Mouse (Mus musculus): ENCODE measurements around the gene Osbpl10. TPM values are rescaled to one million over a fixed set of nuclear protein-coding genes. Genes with fewer than 3 reads are reported as not detected.

Gene Osbpl10
- polyA plus RNA-seq, 1 experiment from 2014 or later, result 1.6 TPM

DNA sequence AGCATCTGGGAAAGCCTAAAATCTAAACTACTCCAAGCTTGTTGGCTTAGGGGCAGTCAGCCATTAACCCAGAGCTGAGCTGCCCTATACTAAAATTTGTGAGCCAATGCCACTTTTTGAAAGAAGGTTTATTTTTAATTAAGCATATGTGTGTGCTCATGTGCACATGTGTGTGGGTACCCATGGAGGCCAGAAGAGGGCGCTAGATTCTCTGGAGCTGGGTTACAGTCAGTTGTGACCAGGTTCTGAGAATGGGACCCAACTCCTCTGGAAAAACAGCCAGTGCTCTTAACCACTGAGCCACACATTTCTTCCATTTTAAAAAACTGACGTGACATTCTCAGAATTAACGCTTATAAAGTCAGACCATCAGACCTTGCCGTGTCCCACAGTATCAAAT lies 119.0 kb downstream of the Osbpl10 start:
- no peak for ATAC-seq (ENCODE audit: insufficient number of reproducible peaks, insufficient read depth, low FRiP score, low read depth)
- H3K36me3 ChIP-seq (ENCODE audit: control insufficient read depth, insufficient read depth, low read length), result no peaks in the 10 kb centered on the region
- no peaks in the 10 kb centered on the region for H3K9me3 ChIP-seq (ENCODE audit: control insufficient read depth, low read depth, low read length)
- WGBS, result 62% methylated on average over 4 of the region's 4 CpGs
- no peak overlapping the region for H3K27ac ChIP-seq (ENCODE audit: low read length)
- no peak overlapping the region for H3K9ac ChIP-seq (replicated peaks; ENCODE audit: low read depth, low read length)
- H3K27me3 ChIP-seq (ENCODE audit: control insufficient read depth, insufficient read depth, low read length), result no peaks in the 10 kb centered on the region
- no peak overlapping the region for H3K4me2 ChIP-seq (replicated peaks; ENCODE audit: low read depth, low read length)
- peaks cover 4% of the 10 kb centered on the region; the same call in 1 of the 2 replicates for H3K4me1 ChIP-seq (ENCODE audit: control insufficient read depth, insufficient read depth, low read length)
- no peak overlapping the region for H3K4me3 ChIP-seq (ENCODE audit: low read depth, low read length)

- H3K36me3 ChIP-seq (ENCODE audit: control insufficient read depth, insufficient read depth, low read length), result no peaks in the 10 kb centered on the region
- H3K9ac ChIP-seq (replicated peaks; ENCODE audit: low read depth, low read length), result no peak overlapping the region
- no peak overlapping the region for H3K4me3 ChIP-seq (ENCODE audit: low read depth, low read length)
- H3K4me2 ChIP-seq (replicated peaks; ENCODE audit: low read depth, low read length), result no peak overlapping the region
- no peaks in the 10 kb centered on the region for H3K27me3 ChIP-seq (ENCODE audit: control insufficient read depth, insufficient read depth, low read length)
- H3K27ac ChIP-seq (ENCODE audit: low read length), result no peak overlapping the region
- H3K4me1 ChIP-seq (ENCODE audit: control insufficient read depth, insufficient read depth, low read length), result peaks cover 4% of the 10 kb centered on the region; the same call in 1 of the 2 replicates
- H3K9me3 ChIP-seq (ENCODE audit: control insufficient read depth, low read depth, low read length), result no peaks in the 10 kb centered on the region
- WGBS, result 83% methylated on average over 15 of the region's 15 CpGs
- no peak for ATAC-seq (ENCODE audit: insufficient number of reproducible peaks, insufficient read depth, low FRiP score, low read depth)
Observed at GRCm38 (mm10) chr9:115100181-115100915, 122.0 kb downstream of the Osbpl10 start.

- H3K36me3 ChIP-seq (ENCODE audit: control insufficient read depth, insufficient read depth, low read length), result no peaks in the 10 kb centered on the region
- H3K9ac ChIP-seq (replicated peaks; ENCODE audit: low read depth, low read length), result no peak overlapping the region
- no peak overlapping the region for H3K4me3 ChIP-seq (ENCODE audit: low read depth, low read length)
- no peaks in the 10 kb centered on the region for H3K4me1 ChIP-seq (ENCODE audit: control insufficient read depth, insufficient read depth, low read length)
- no peak overlapping the region for H3K4me2 ChIP-seq (replicated peaks; ENCODE audit: low read depth, low read length)
- no peaks in the 10 kb centered on the region for H3K9me3 ChIP-seq (ENCODE audit: control insufficient read depth, low read depth, low read length)
- whole genome bisulfite sequencing, result 69% methylated on average over 7 of the region's 7 CpGs
- H3K27me3 ChIP-seq (ENCODE audit: control insufficient read depth, insufficient read depth, low read length), result no peaks in the 10 kb centered on the region
- H3K27ac ChIP-seq (ENCODE audit: low read length), result no peak overlapping the region
- ATAC-seq (ENCODE audit: insufficient number of reproducible peaks, insufficient read depth, low FRiP score, low read depth), result no peak
Observed at GRCm38 (mm10) chr9:115107430-115107829, 129.1 kb downstream of the Osbpl10 start.

DNA sequence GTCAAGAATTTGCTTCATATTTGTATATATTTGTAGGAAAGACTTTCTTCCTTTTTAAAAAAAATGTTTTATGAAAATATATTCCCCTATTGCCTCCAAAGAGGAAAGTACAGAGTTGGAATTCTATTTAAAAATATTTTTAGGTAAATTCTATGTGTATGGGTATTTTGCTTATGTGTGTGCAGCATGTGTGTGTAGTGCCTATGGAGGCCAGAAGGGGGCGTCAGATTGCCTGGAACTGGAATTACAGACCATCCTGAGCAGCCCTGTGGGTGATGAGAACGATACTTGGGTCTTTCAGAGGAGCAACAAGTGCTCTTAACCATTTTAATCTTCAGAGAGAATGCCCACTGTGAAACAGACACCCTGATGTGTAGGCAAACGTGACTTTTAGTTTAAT lies 132.3 kb downstream of the Osbpl10 start:
- no peak overlapping the region for H3K4me2 ChIP-seq (replicated peaks; ENCODE audit: low read depth, low read length)
- no peak for ATAC-seq (ENCODE audit: insufficient number of reproducible peaks, insufficient read depth, low FRiP score, low read depth)
- 68% methylated on average over 3 of the region's 3 CpGs for WGBS
- no peak overlapping the region for H3K9ac ChIP-seq (replicated peaks; ENCODE audit: low read depth, low read length)
- H3K9me3 ChIP-seq (ENCODE audit: control insufficient read depth, low read depth, low read length), result no peaks in the 10 kb centered on the region
- no peaks in the 10 kb centered on the region for H3K36me3 ChIP-seq (ENCODE audit: control insufficient read depth, insufficient read depth, low read length)
- H3K4me1 ChIP-seq (ENCODE audit: control insufficient read depth, insufficient read depth, low read length), result no peaks in the 10 kb centered on the region
- no peaks in the 10 kb centered on the region for H3K27me3 ChIP-seq (ENCODE audit: control insufficient read depth, insufficient read depth, low read length)
- no peak overlapping the region for H3K27ac ChIP-seq (ENCODE audit: low read length)
- no peak overlapping the region for H3K4me3 ChIP-seq (ENCODE audit: low read depth, low read length)

GRCm38 (mm10) chr9:115117314-115117713 lies 138.9 kb downstream of the Osbpl10 start:
- H3K4me1 ChIP-seq (ENCODE audit: control insufficient read depth, insufficient read depth, low read length), result peaks cover 10% of the 10 kb centered on the region
- ATAC-seq (ENCODE audit: insufficient number of reproducible peaks, insufficient read depth, low FRiP score, low read depth), result no peak
- H3K9ac ChIP-seq (replicated peaks; ENCODE audit: low read depth, low read length), result no peak overlapping the region
- H3K36me3 ChIP-seq (ENCODE audit: control insufficient read depth, insufficient read depth, low read length), result no peaks in the 10 kb centered on the region
- no peak overlapping the region for H3K4me2 ChIP-seq (replicated peaks; ENCODE audit: low read depth, low read length)
- H3K4me3 ChIP-seq (ENCODE audit: low read depth, low read length), result no peak overlapping the region
- WGBS, result 33% methylated on average over 10 of the region's 10 CpGs
- H3K27me3 ChIP-seq (ENCODE audit: control insufficient read depth, insufficient read depth, low read length), result no peaks in the 10 kb centered on the region
- no peak overlapping the region for H3K27ac ChIP-seq (ENCODE audit: low read length)
- H3K9me3 ChIP-seq (ENCODE audit: control insufficient read depth, low read depth, low read length), result no peaks in the 10 kb centered on the region

DNA sequence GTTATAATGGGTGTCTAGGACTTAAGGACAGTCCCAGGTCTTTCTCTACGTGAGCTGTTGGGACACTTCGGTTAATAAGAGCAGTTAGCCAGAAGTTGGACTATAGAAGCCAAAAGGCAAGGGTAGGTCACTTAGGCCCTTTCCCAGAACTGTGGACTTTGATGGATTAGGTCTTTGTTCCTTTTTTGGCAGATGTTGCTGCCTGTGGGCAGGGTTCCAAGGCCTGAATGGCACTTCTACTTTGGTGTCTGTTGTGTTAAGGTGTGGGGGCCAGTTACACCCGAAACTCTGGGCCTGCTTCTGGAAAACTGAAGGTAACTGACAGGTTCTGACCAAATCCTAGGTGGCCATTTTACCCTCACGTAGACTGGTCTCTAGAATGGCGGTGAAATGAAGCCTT lies 141.9 kb downstream of the Osbpl10 start:
- H3K36me3 ChIP-seq (ENCODE audit: control insufficient read depth, insufficient read depth, low read length), result no peaks in the 10 kb centered on the region
- 65% methylated on average over 5 of the region's 5 CpGs for WGBS
- no peak overlapping the region for H3K27ac ChIP-seq (ENCODE audit: low read length)
- ATAC-seq (ENCODE audit: insufficient number of reproducible peaks, insufficient read depth, low FRiP score, low read depth), result no peak
- no peaks in the 10 kb centered on the region for H3K9me3 ChIP-seq (ENCODE audit: control insufficient read depth, low read depth, low read length)
- no peaks in the 10 kb centered on the region for H3K27me3 ChIP-seq (ENCODE audit: control insufficient read depth, insufficient read depth, low read length)
- H3K4me3 ChIP-seq (ENCODE audit: low read depth, low read length), result no peak overlapping the region
- H3K4me1 ChIP-seq (ENCODE audit: control insufficient read depth, insufficient read depth, low read length), result peaks cover 10% of the 10 kb centered on the region
- H3K9ac ChIP-seq (replicated peaks; ENCODE audit: low read depth, low read length), result no peak overlapping the region
- H3K4me2 ChIP-seq (replicated peaks; ENCODE audit: low read depth, low read length), result no peak overlapping the region

- Histone ChIP-seq H3K4me3 (ENCODE audit: low read depth, low read length) (no peak overlapping the region), H3K9me3 (ENCODE audit: control insufficient read depth, low read depth, low read length) (no peaks in the 10 kb centered on the region), H3K4me2 (replicated peaks; ENCODE audit: low read depth, low read length) (no peak overlapping the region), H3K27ac (ENCODE audit: low read length) (no peak overlapping the region), H3K27me3 (ENCODE audit: control insufficient read depth, insufficient read depth, low read length) (no peaks in the 10 kb centered on the region), H3K36me3 (ENCODE audit: control insufficient read depth, insufficient read depth, low read length) (no peaks in the 10 kb centered on the region), H3K4me1 (ENCODE audit: control insufficient read depth, insufficient read depth, low read length) (peaks cover 10% of the 10 kb centered on the region), H3K9ac (replicated peaks; ENCODE audit: low read depth, low read length) (no peak overlapping the region)
- WGBS, result 57% methylated on average over 17 of the region's 17 CpGs
- no peak; the same call in 1 of the 2 replicates for ATAC-seq (ENCODE audit: insufficient number of reproducible peaks, insufficient read depth, low FRiP score, low read depth)
Observed at GRCm38 (mm10) chr9:115120678-115121224, 142.4 kb downstream of the Osbpl10 start.

DNA sequence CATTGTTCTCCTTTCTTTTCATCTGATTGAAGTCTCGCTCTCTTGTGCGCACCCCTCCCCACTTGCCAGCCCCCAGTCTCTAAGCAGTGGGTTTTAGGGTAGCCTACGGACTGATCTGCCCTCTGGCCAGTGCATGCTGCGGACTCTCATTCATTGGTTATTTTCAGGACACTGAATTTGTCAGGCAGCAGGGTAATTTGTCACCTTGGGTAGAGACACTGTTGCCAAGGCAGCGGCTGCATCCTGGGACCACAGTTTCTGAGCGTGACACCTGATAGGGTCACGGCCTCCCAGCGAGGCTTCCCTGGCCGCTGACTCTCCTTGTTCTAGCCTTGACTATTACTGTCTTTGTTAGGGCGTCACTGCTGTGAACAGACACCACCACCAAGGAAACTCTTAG lies 149.0 kb downstream of the Osbpl10 start:
- Histone ChIP-seq H3K4me1 (ENCODE audit: control insufficient read depth, insufficient read depth, low read length) (no peaks in the 10 kb centered on the region), H3K27me3 (ENCODE audit: control insufficient read depth, insufficient read depth, low read length) (no peaks in the 10 kb centered on the region), H3K36me3 (ENCODE audit: control insufficient read depth, insufficient read depth, low read length) (no peaks in the 10 kb centered on the region), H3K4me3 (ENCODE audit: low read depth, low read length) (no peak overlapping the region), H3K9me3 (ENCODE audit: control insufficient read depth, low read depth, low read length) (no peaks in the 10 kb centered on the region), H3K4me2 (replicated peaks; ENCODE audit: low read depth, low read length) (no peak overlapping the region), H3K9ac (replicated peaks; ENCODE audit: low read depth, low read length) (no peak overlapping the region), H3K27ac (ENCODE audit: low read length) (no peak overlapping the region)
- no peak for ATAC-seq (ENCODE audit: insufficient number of reproducible peaks, insufficient read depth, low FRiP score, low read depth)
- 47% methylated on average over 10 of the region's 10 CpGs for WGBS

GRCm38 (mm10) chr9:115133926-115134325 lies 155.6 kb downstream of the Osbpl10 start:
- no peaks in the 10 kb centered on the region for H3K27me3 ChIP-seq (ENCODE audit: control insufficient read depth, insufficient read depth, low read length)
- 53% methylated on average over 2 of the region's 2 CpGs for WGBS
- no peaks in the 10 kb centered on the region for H3K4me1 ChIP-seq (ENCODE audit: control insufficient read depth, insufficient read depth, low read length)
- no peak for ATAC-seq (ENCODE audit: insufficient number of reproducible peaks, insufficient read depth, low FRiP score, low read depth)
- no peak overlapping the region for H3K4me3 ChIP-seq (ENCODE audit: low read depth, low read length)
- no peak overlapping the region for H3K4me2 ChIP-seq (replicated peaks; ENCODE audit: low read depth, low read length)
- no peaks in the 10 kb centered on the region for H3K36me3 ChIP-seq (ENCODE audit: control insufficient read depth, insufficient read depth, low read length)
- no peak overlapping the region for H3K9ac ChIP-seq (replicated peaks; ENCODE audit: low read depth, low read length)
- H3K27ac ChIP-seq (ENCODE audit: low read length), result no peak overlapping the region
- H3K9me3 ChIP-seq (ENCODE audit: control insufficient read depth, low read depth, low read length), result no peaks in the 10 kb centered on the region

Data from stomach, embryonic 14.5 days (tissue).